Mouse (Mus musculus): ENCODE measurements at regions not wholly inside any gene's neighbourhood (a gene's known extent, or its start where the extent isn't known, plus 50 kb on each side); places are given as distances from the start of the nearest gene placed in this dataset.

DNA sequence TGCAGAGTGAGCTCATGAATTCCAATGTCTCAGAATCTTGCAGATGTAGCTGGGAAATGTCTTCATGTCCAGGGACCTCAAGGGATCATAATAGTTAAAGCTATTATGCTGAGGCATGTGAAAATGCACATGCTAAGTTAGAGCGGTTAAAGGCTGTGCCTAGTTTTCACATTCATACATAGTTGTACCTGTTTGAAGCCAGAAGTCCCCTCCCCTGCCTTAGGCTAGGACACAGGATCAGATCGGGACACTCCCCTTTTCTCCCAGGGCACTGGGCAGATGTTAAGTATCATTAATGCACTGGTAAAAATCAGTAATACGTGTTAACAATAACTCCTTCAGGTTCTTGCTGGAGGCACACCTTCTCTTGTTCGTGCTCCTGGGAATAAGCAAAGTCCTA lies 51.6 kb upstream of the Tmem14a start:
- Histone ChIP-seq H3K79me2 (ENCODE audit: control insufficient read depth, insufficient read depth, low read length, poor library complexity) (no peaks in the 10 kb centered on the region), H3K4me1 (ENCODE audit: control insufficient read depth in 1 of 2, insufficient read depth in 2 of 2, low read length in 2 of 2) (0 out of 4 replicates have a peak, but pooled peaks cover 0 to 3% of the 10 kb centered on the region in 2 experiments), H3K36me3 (ENCODE audit: control insufficient read depth in 1 of 2, insufficient read depth in 2 of 2, low read length in 2 of 2) (no peaks in the 10 kb centered on the region), H3K9me3 (replicated peaks; ENCODE audit: insufficient read depth, low read length) (no peaks in the 10 kb centered on the region), H3K27me3 (ENCODE audit: control insufficient read depth in 1 of 2, insufficient read depth in 2 of 2, low read length in 2 of 2) (peaks cover 0 to 2% of the 10 kb centered on the region in 2 experiments; a peak in 2 of 4 replicates), H3K9ac (ENCODE audit: control insufficient read depth, low read depth, low read length, poor library complexity, severe bottlenecking) (no peak overlapping the region), H3K4me3 (ENCODE audit: control insufficient read depth in 1 of 2, insufficient read depth in 1 of 2, low read depth in 2 of 2, low read length in 2 of 2) (no peak overlapping the region), H3K27ac (ENCODE audit: control insufficient read depth, low read depth, low read length) (no peak overlapping the region)
- TF ChIP-seq ZNF384 (IDR thresholded peaks at IDR 0.05; ENCODE audit: low read depth, low read length), result no peak
- no peak for TF ChIP-seq USF2 (IDR thresholded peaks at IDR 0.05; ENCODE audit: borderline replicate concordance in 1 of 2, insufficient read depth in 1 of 2, low read depth in 1 of 2, low read length in 2 of 2)
- TF ChIP-seq TBP (IDR thresholded peaks at IDR 0.05; ENCODE audit: low read depth, low read length), result no peak
- no peak for TF ChIP-seq ELF1 (IDR thresholded peaks at IDR 0.05; ENCODE audit: low read depth, low read length)
- no peak for TF ChIP-seq TAL1 (IDR thresholded peaks at IDR 0.05; ENCODE audit: low read length)
- TF ChIP-seq ZC3H11A (IDR thresholded peaks at IDR 0.05; ENCODE audit: low read depth, low read length), result no peak
- no peak for TF ChIP-seq POLR2AphosphoS2 (IDR thresholded peaks at IDR 0.05; ENCODE audit: low read length)
- no peak for TF ChIP-seq MAX (IDR thresholded peaks at IDR 0.05; ENCODE audit: low read length)
- TF ChIP-seq EP300 (IDR thresholded peaks at IDR 0.05; ENCODE audit: low read depth in 1 of 2, low read length in 2 of 2), result no peak
- TF ChIP-seq MXI1 (IDR thresholded peaks at IDR 0.05; ENCODE audit: low read depth, low read length), result no peak
- TF ChIP-seq SIN3A (IDR thresholded peaks at IDR 0.05; ENCODE audit: low read length), result no peak
- TF ChIP-seq USF1 (IDR thresholded peaks at IDR 0.05; ENCODE audit: low read depth, low read length), result no peak
- no peak for DNase-seq (ENCODE audit: low read depth, low spot score)
